Mouse (Mus musculus): ENCODE data around the gene Rps6ka5. TPM values are rescaled to one million over a fixed set of nuclear protein-coding genes. Genes with fewer than 3 reads are reported as not detected.

Gene Rps6ka5
- polyA plus RNA-seq, 1 experiment from 2014 or later: 1.6 TPM

- Histone ChIP-seq H3K9me3 (replicated peaks; ENCODE audit: control insufficient read depth, low read length) (no peaks in the 10 kb centered on the region), H3K9ac (ENCODE audit: low read depth, low read length) (no peak overlapping the region), H3K27ac (ENCODE audit: low read length) (0 out of 2 replicates have a peak overlapping the region, but pooled peaks have one; percentile 5), H3K4me2 (ENCODE audit: low read depth, low read length) (no peak overlapping the region), H3K4me3 (ENCODE audit: low read depth, low read length) (no peak overlapping the region), H3K4me1 (ENCODE audit: control insufficient read depth, low read depth, low read length) (no peaks in the 10 kb centered on the region), H3K27me3 (ENCODE audit: control insufficient read depth, insufficient read depth, low read depth, low read length) (no peaks in the 10 kb centered on the region), H3K36me3 (ENCODE audit: control insufficient read depth, insufficient read depth) (no peaks in the 10 kb centered on the region)
- ATAC-seq (ENCODE audit: low read depth): no peak
- WGBS (ENCODE audit: insufficient replicate concordance): 35% methylated on average over 5 of the region's 5 CpGs
Measured at GRCm38 (mm10) chr12:100530871-100531270, 195.9 kb downstream of the Rps6ka5 start.

DNA sequence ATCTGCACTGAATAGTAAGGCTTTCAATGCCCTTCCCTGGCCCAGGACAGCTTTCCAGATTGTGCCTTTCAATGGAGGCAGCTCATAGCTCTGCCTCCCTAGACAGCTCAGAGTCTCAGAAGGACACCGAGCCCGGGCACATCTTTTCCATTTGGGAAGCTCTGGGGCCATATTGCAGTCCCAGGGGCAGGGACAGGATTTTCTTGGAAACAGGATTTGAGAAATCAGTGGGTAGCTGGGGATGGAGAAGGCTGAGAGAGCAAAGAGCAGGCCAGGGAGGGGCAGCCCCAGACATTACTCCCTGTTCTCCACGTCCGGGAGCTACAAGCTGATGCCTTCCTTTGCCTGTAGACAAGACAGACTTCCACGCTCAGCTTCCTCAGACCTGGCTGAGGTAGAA is 197.1 kb downstream of the Rps6ka5 start:
- no peak for ATAC-seq (ENCODE audit: low read depth)
- H3K4me1 ChIP-seq (ENCODE audit: control insufficient read depth, low read depth, low read length): no peaks in the 10 kb centered on the region
- 78% methylated on average over 5 of the region's 5 CpGs for WGBS (ENCODE audit: insufficient replicate concordance)

GRCm38 (mm10) chr12:100529172-100529571 is 197.6 kb downstream of the Rps6ka5 start:
- Histone ChIP-seq H3K27ac (ENCODE audit: low read length) (no peak overlapping the region), H3K36me3 (ENCODE audit: control insufficient read depth, insufficient read depth) (no peaks in the 10 kb centered on the region), H3K9ac (ENCODE audit: low read depth, low read length) (no peak overlapping the region), H3K4me1 (ENCODE audit: control insufficient read depth, low read depth, low read length) (no peaks in the 10 kb centered on the region), H3K9me3 (replicated peaks; ENCODE audit: control insufficient read depth, low read length) (no peaks in the 10 kb centered on the region), H3K4me3 (ENCODE audit: low read depth, low read length) (no peak overlapping the region), H3K4me2 (ENCODE audit: low read depth, low read length) (no peak overlapping the region), H3K27me3 (ENCODE audit: control insufficient read depth, insufficient read depth, low read depth, low read length) (no peaks in the 10 kb centered on the region)
- ATAC-seq (ENCODE audit: low read depth): no peak; the same call in 1 of the 2 replicates
- 61% methylated on average over 8 of the region's 8 CpGs for WGBS (ENCODE audit: insufficient replicate concordance)

More for the DNA sequence above, 197.1 kb downstream of the Rps6ka5 start:
- Histone ChIP-seq H3K27ac (ENCODE audit: low read length) (no peak overlapping the region), H3K36me3 (ENCODE audit: control insufficient read depth, insufficient read depth) (no peaks in the 10 kb centered on the region), H3K9me3 (replicated peaks; ENCODE audit: control insufficient read depth, low read length) (no peaks in the 10 kb centered on the region), H3K27me3 (ENCODE audit: control insufficient read depth, insufficient read depth, low read depth, low read length) (no peaks in the 10 kb centered on the region), H3K9ac (ENCODE audit: low read depth, low read length) (no peak overlapping the region), H3K4me3 (ENCODE audit: low read depth, low read length) (no peak overlapping the region), H3K4me2 (ENCODE audit: low read depth, low read length) (no peak overlapping the region)

- H3K4me3 ChIP-seq (ENCODE audit: low read depth, low read length): no peak overlapping the region
- H3K9me3 ChIP-seq (replicated peaks; ENCODE audit: control insufficient read depth, low read length): no peaks in the 10 kb centered on the region
- H3K9ac ChIP-seq (ENCODE audit: low read depth, low read length): no peak overlapping the region
- no peaks in the 10 kb centered on the region for H3K36me3 ChIP-seq (ENCODE audit: control insufficient read depth, insufficient read depth)
- no peak overlapping the region for H3K27ac ChIP-seq (ENCODE audit: low read length)
- ATAC-seq (ENCODE audit: low read depth): no peak
- H3K4me2 ChIP-seq (ENCODE audit: low read depth, low read length): no peak overlapping the region
- H3K4me1 ChIP-seq (ENCODE audit: control insufficient read depth, low read depth, low read length): no peaks in the 10 kb centered on the region
- WGBS (ENCODE audit: insufficient replicate concordance): 36% methylated on average over 3 of the region's 3 CpGs
- H3K27me3 ChIP-seq (ENCODE audit: control insufficient read depth, insufficient read depth, low read depth, low read length): no peaks in the 10 kb centered on the region
Measured at GRCm38 (mm10) chr12:100528246-100528645, 198.5 kb downstream of the Rps6ka5 start.

- Histone ChIP-seq H3K9ac (ENCODE audit: low read depth, low read length) (no peak overlapping the region), H3K9me3 (replicated peaks; ENCODE audit: control insufficient read depth, low read length) (no peaks in the 10 kb centered on the region), H3K27ac (ENCODE audit: low read length) (no peak overlapping the region), H3K36me3 (ENCODE audit: control insufficient read depth, insufficient read depth) (no peaks in the 10 kb centered on the region), H3K27me3 (ENCODE audit: control insufficient read depth, insufficient read depth, low read depth, low read length) (no peaks in the 10 kb centered on the region), H3K4me3 (ENCODE audit: low read depth, low read length) (no peak overlapping the region), H3K4me2 (ENCODE audit: low read depth, low read length) (peak overlapping the region; percentile 28; the same call in 1 of the 2 replicates), H3K4me1 (ENCODE audit: control insufficient read depth, low read depth, low read length) (no peaks in the 10 kb centered on the region)
- ATAC-seq (ENCODE audit: low read depth): peak; percentile 77
- 9% methylated on average over 9 of the region's 9 CpGs for WGBS (ENCODE audit: insufficient replicate concordance)
Measured at GRCm38 (mm10) chr12:100527753-100528152, 199.0 kb downstream of the Rps6ka5 start.

DNA sequence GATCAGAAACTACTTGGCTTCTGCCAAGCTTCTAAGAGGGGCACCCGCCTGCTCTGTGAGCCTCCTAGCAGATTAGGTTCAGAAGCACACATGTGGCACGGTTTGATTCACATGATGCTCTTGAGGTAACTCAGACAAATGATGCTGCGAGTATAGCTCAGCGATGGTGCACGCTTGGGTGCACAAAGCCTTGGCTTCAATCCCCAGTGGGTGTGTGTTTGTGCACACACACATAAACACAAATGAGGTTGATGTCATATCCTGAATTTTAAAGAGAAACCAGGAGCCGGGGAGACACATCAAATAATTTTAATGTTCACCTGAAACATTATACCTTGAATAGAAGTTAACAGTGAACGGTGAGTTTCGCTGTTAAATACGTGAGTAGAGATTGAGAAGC is 199.5 kb downstream of the Rps6ka5 start:
- no peak overlapping the region for H3K4me3 ChIP-seq (ENCODE audit: low read depth, low read length)

GRCm38 (mm10) chr12:100525939-100526338 is 200.8 kb downstream of the Rps6ka5 start:
- no peak for ATAC-seq (ENCODE audit: low read depth)
- Histone ChIP-seq H3K4me1 (ENCODE audit: control insufficient read depth, low read depth, low read length) (no peaks in the 10 kb centered on the region), H3K27ac (ENCODE audit: low read length) (no peak overlapping the region), H3K9me3 (replicated peaks; ENCODE audit: control insufficient read depth, low read length) (no peaks in the 10 kb centered on the region), H3K36me3 (ENCODE audit: control insufficient read depth, insufficient read depth) (no peaks in the 10 kb centered on the region), H3K27me3 (ENCODE audit: control insufficient read depth, insufficient read depth, low read depth, low read length) (no peaks in the 10 kb centered on the region; the same call in 1 of the 2 replicates), H3K4me3 (ENCODE audit: low read depth, low read length) (no peak overlapping the region), H3K9ac (ENCODE audit: low read depth, low read length) (no peak overlapping the region), H3K4me2 (ENCODE audit: low read depth, low read length) (no peak overlapping the region)
- 38% methylated on average over 1 of the region's 1 CpGs for WGBS (ENCODE audit: insufficient replicate concordance)

More for the DNA sequence above, 199.5 kb downstream of the Rps6ka5 start:
- no peaks in the 10 kb centered on the region for H3K9me3 ChIP-seq (replicated peaks; ENCODE audit: control insufficient read depth, low read length)
- no peak overlapping the region for H3K9ac ChIP-seq (ENCODE audit: low read depth, low read length)
- ATAC-seq (ENCODE audit: low read depth): no peak
- peak overlapping the region; percentile 28; the same call in 1 of the 2 replicates for H3K4me2 ChIP-seq (ENCODE audit: low read depth, low read length)
- H3K27me3 ChIP-seq (ENCODE audit: control insufficient read depth, insufficient read depth, low read depth, low read length): no peaks in the 10 kb centered on the region
- WGBS (ENCODE audit: insufficient replicate concordance): 70% methylated on average over 9 of the region's 9 CpGs
- H3K36me3 ChIP-seq (ENCODE audit: control insufficient read depth, insufficient read depth): no peaks in the 10 kb centered on the region
- H3K4me1 ChIP-seq (ENCODE audit: control insufficient read depth, low read depth, low read length): no peaks in the 10 kb centered on the region
- H3K27ac ChIP-seq (ENCODE audit: low read length): no peak overlapping the region

GRCm38 (mm10) chr12:100520794-100521186 is 206.0 kb downstream of the Rps6ka5 start, which contains the start of gene Ttc7b:
Gene Ttc7b, minus strand, starts transcription at chr12:100520826.
- Histone ChIP-seq H3K9ac (ENCODE audit: low read depth, low read length) (peak within 1 kb of the TSS; percentile 75), H3K4me2 (ENCODE audit: low read depth, low read length) (peak within 1 kb of the TSS; percentile 69), H3K36me3 (ENCODE audit: control insufficient read depth, insufficient read depth) (no peaks in the 10 kb centered on the region), H3K27ac (ENCODE audit: low read length) (peak within 1 kb of the TSS; percentile 14; the same call in 1 of the 2 replicates), H3K9me3 (replicated peaks; ENCODE audit: control insufficient read depth, low read length) (no peaks in the 10 kb centered on the region), H3K4me1 (ENCODE audit: control insufficient read depth, low read depth, low read length) (no peaks in the 10 kb centered on the region; the same call in none of the 2 replicates), H3K27me3 (ENCODE audit: control insufficient read depth, insufficient read depth, low read depth, low read length) (peaks cover 10% of the 10 kb centered on the region), H3K4me3 (ENCODE audit: low read depth, low read length) (peak within 1 kb of the TSS; percentile 68)
- peak; percentile 78 for ATAC-seq (ENCODE audit: low read depth)
- WGBS (ENCODE audit: insufficient replicate concordance): 5% methylated on average over 24 of the region's 42 CpGs

- H3K4me2 ChIP-seq (ENCODE audit: low read depth, low read length): peak overlapping the region; percentile 69
- H3K4me3 ChIP-seq (ENCODE audit: low read depth, low read length): peak overlapping the region; percentile 68
- peak; percentile 57 for ATAC-seq (ENCODE audit: low read depth)
- peak overlapping the region; percentile 14; the same call in 1 of the 2 replicates for H3K27ac ChIP-seq (ENCODE audit: low read length)
- H3K9me3 ChIP-seq (replicated peaks; ENCODE audit: control insufficient read depth, low read length): no peaks in the 10 kb centered on the region
- peak overlapping the region; percentile 75 for H3K9ac ChIP-seq (ENCODE audit: low read depth, low read length)
- peaks cover 10% of the 10 kb centered on the region for H3K27me3 ChIP-seq (ENCODE audit: control insufficient read depth, insufficient read depth, low read depth, low read length)
- 1% methylated on average over 68 of the region's 76 CpGs for WGBS (ENCODE audit: insufficient replicate concordance)
- no peaks in the 10 kb centered on the region for H3K36me3 ChIP-seq (ENCODE audit: control insufficient read depth, insufficient read depth)
- H3K4me1 ChIP-seq (ENCODE audit: control insufficient read depth, low read depth, low read length): no peaks in the 10 kb centered on the region; the same call in none of the 2 replicates
Measured at GRCm38 (mm10) chr12:100520077-100520793, 206.5 kb downstream of the Rps6ka5 start.
